Mouse (Mus musculus): ENCODE measurements around the gene Gtf2ird2.

The Gtf2ird2 gene

DNA sequence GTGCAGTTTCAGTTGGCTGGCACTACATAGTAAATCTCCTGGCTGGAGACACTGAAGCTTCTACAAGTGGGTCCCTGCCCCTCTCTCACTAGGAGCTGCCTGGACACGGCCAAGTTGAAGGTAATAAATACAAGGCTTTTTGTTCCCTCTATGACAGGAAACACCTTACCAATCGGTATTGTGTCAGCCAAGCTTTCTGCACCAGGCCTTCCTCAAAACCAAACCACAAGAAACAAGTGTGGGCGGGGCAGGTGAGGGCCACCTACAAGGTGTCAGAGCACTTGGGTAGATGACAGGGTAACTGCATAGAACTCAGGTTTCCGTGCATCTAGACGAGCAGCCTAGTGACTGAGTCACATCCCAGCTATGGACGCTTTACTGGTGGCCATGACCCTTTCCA is 53.0 kb downstream of the Gtf2ird2 start:
- DNase-seq = no peak

GRCm38 (mm10) chr5:134237508-134237907 is 53.7 kb downstream of the Gtf2ird2 start:
- DNase-seq = no peak

GRCm38 (mm10) chr5:134237936-134238760 is 54.3 kb downstream of the Gtf2ird2 start:
- no peak for DNase-seq

DNA sequence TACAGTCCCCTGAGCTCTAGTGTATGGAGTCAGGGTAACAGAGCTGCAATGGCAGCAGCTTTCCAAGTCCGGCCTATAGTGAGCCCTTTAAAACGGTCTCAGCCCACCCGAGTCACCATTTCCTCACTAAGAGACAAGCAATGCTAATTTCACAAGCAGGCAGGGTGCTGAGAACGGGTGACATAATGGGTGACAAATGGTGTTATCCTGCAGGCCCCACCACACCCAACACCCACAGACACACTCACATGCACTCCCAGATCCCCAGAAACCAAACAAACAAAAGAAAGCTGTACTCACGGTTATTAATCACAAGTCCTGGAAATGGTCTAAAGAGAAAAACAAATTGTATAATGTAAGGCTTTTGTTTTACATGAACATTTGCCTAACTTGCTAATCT is 58.0 kb downstream of the Gtf2ird2 start:
- DNase-seq = no peak

- DNase-seq = no peak
Observed at GRCm38 (mm10) chr5:134243661-134244436, 60.0 kb downstream of the Gtf2ird2 start.

GRCm38 (mm10) chr5:134244890-134245289 is 61.1 kb downstream of the Gtf2ird2 start:
- DNase-seq = no peak

GRCm38 (mm10) chr5:134246146-134246545 is 62.3 kb downstream of the Gtf2ird2 start:
- DNase-seq = no peak

GRCm38 (mm10) chr5:134248608-134249244 is 64.9 kb downstream of the Gtf2ird2 start:
- DNase-seq = no peak

DNA sequence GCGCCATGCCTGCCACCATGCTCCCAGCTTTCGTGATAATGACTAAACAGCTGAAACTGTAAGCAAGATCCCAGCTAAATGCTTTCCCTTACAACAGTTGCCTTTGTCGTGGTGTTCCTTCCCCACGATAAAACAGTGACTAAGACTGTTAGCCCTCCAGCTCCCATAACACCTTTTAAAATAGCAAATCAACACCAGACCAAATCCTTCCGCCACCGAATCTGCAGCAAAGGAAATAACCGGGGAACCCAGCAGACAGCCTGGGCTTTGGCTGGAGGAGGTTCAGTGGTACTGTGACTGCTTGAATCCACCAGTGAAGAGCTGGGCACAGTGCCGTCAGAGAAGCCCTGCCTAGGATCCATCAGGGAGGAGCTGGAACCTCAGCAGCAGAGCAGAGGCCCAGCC is 65.4 kb downstream of the Gtf2ird2 start:
- no peak for DNase-seq

DNA sequence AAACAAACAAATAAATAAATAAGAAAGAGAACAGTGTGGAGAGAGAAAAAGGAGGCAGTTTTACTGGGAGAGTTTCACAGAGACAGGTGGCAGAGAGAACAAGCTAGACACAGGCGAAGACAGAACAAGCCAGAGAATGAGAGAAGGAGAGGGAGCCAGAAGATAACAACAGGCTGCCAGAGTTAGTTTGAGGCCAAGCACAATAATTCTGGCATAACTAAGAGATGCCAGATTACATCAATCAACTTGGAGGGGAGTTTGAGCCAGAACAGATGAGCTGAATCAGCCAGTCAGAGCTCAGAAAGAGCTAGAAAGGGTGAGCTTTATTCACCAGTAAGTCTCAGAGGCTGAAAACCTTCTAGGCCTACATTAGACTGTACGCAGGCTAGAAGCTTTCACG is 66.8 kb downstream of the Gtf2ird2 start:
- DNase-seq = no peak

GRCm38 (mm10) chr5:134251083-134251482 is 67.3 kb downstream of the Gtf2ird2 start:
- no peak for DNase-seq

GRCm38 (mm10) chr5:134253806-134254205 is 70.0 kb downstream of the Gtf2ird2 start:
- no peak for DNase-seq

DNA sequence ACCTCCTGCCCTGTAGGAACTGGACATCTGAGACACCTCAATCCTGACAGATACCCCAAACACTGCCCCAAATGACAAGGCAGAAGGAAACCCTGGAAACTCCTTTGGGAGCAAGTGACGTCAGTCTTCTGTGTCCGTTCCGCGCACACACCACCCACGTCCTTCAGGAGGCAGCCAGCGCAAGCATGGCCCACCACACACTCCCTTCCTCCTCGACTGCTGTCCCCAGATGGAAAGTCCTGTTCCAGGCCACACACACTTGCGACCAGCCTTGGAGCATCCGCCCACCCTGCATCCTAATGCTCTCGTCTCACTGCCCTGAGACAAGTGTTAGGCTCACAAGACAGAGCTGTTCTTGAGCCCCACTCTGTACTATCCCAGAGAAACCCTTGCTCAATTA is 71.5 kb downstream of the Gtf2ird2 start:
- no peak for DNase-seq

- no peak for DNase-seq
Observed at GRCm38 (mm10) chr5:134257349-134258031, 73.7 kb downstream of the Gtf2ird2 start.

DNA sequence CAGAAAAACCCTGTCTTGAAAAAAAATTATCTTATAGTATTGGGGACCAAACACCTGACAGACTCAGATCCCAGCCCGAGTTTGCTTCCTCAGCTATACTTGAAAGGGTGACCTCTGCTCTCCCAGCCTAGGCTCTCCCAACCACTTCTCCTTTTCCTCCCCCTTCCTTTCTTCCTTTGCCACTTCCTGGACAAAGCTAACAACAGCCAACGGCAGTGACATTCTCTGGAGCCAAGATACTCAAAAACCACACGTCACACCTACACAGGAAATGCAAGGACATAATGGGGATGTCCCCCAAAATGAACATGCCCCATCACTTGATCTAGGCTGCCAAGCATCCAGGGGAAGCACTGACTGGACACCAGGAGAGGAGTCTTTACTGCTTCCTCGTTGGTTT is 74.6 kb downstream of the Gtf2ird2 start:
- no peak for DNase-seq

DNA sequence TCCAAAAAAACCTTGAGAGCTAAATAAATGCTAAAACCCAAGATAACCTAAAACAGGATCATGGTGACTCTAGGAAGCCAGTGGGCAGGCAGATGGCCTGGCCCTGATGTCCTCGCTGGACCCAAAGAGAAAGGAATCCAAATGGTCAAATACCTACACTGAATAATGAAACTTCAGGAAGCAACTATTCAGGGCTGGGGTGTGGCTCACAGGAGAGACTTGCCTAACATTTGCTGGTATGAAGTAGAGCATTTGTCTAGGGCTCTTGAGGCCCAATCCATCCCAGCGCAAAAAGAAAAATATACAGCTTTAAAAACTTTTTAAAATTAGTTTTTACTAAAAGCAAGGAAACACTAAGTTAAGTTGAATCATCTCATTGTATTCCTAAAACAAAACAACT is 75.1 kb downstream of the Gtf2ird2 start:
- DNase-seq = no peak

- peak; percentile 39 for DNase-seq
Observed at GRCm38 (mm10) chr5:134260001-134260636, 76.3 kb downstream of the Gtf2ird2 start.

- DNase-seq = no peak
Observed at GRCm38 (mm10) chr5:134265890-134266289, 82.1 kb downstream of the Gtf2ird2 start.

- no peak for DNase-seq
Observed at GRCm38 (mm10) chr5:134266404-134266803, 82.6 kb downstream of the Gtf2ird2 start.

- DNase-seq = no peak
Observed at GRCm38 (mm10) chr5:134268751-134269150, 84.9 kb downstream of the Gtf2ird2 start.

DNA sequence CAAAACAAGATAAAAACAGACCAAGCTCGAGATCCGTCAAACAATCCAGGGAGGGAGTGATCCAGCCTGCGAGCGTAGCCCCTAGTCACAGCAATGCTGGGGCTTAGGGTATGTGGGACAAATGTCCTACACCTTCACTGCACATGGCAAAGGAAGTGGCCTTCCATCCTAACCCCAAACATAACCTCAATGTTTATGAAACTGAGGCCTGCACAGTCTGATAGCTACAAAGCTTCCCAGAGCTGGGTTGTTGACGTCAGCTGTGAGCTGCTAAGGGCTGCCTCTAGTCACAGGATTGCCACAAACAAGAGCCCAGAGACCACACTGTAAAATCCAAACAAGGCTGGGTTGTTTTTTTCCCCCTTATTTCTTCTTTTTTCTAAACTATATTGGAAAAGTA is 85.9 kb downstream of the Gtf2ird2 start:
- DNase-seq = no peak

DNA sequence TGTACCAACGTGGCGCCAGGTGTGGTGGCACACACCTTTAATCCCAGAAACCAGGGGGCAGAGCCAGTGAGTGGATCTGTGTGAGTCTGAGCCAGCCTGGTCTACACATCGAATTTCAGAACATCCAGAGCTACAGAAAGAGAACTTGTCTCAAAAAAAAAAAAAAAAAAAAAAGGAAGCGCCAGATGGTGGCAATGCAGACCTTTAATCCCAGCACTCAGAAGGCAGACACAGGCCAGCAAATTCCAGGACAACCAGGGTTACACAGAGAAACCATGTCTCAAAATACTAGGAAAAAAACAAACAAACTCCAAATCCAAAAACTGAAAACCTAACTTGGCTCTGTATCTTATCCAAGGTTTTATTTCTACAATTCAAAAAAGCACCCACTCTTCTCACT is 86.7 kb downstream of the Gtf2ird2 start:
- no peak for DNase-seq

- no peak for DNase-seq
Observed at GRCm38 (mm10) chr5:134271421-134271820, 87.6 kb downstream of the Gtf2ird2 start.

Data from cerebellum, adult 9-11 months (tissue).